Mouse (Mus musculus) CH12.LX (cell line): ENCODE data around the gene Srcin1.

Source experiments
- CHD1 ChIP-seq: IDR thresholded peaks from 2 replicates; pipeline ENCODE4 v1.6.1; 2012; ENCODE audit warnings: low read depth, low read length, improper control_type of control experiment, inconsistent platforms
- CHD2 ChIP-seq: IDR thresholded peaks from 2 replicates; pipeline ENCODE4 v1.6.1; 2011; ENCODE audit warnings: low read length, improper control_type of control experiment
- CTCF ChIP-seq, 2 experiments: IDR thresholded peaks in 1 of 2; conservative IDR thresholded peaks in 1 of 2; 2 replicates each; pipeline ENCODE4 v1.5.1; 2011 to 2012; ENCODE audit warnings: low read depth in 2 of 2, low read length in 2 of 2, improper control_type of control experiment in 1 of 2, inconsistent platforms in 1 of 2, mild to moderate bottlenecking in 1 of 2, moderate library complexity in 1 of 2
- GABPA ChIP-seq: IDR thresholded peaks from 2 replicates; pipeline ENCODE4 v1.6.1; 2012; ENCODE audit warnings: low read depth, low read length, improper control_type of control experiment, inconsistent platforms; ENCODE audit not compliant: insufficient replicate concordance
- POLR2A ChIP-seq: IDR thresholded peaks from 2 replicates; pipeline ENCODE4 v1.6.1; 2011; ENCODE audit warnings: low read depth, mild to moderate bottlenecking, improper control_type of control experiment, low read length
- POLR2AphosphoS2 ChIP-seq: IDR thresholded peaks from 2 replicates; pipeline ENCODE4 v1.6.1; 2011; ENCODE audit warnings: low read depth, low read length, improper control_type of control experiment
- TBP ChIP-seq: conservative IDR thresholded peaks from 2 replicates; pipeline ENCODE4 v1.6.1; 2011; ENCODE audit warnings: low read depth, low read length, improper control_type of control experiment
- USF2 ChIP-seq: conservative IDR thresholded peaks from 2 replicates; pipeline ENCODE4 v1.6.1; 2011; ENCODE audit warnings: low read depth, low read length, improper control_type of control experiment

DNA sequence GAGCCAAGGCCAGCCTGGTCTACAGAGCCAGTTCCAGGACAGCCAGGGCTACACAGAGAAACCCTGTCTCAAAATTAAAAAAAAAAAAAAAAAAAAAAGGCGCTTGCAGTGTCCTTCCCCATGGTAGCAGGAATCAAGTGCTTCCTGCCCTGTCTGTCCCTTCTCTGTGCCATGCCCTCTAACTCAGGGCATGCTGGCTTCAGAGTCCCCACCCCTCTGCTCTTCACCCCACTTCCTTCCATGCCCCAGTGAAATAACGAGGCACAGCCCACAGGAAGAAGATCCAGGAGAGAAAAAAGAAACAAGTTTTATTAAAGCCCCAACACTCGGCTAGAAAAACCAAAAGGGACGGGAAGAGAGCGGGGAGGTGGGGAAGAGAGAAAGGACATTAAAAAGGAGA lies 66.9 kb downstream of the Srcin1 start:
- no peak for TF ChIP-seq CHD1
- no peak for TF ChIP-seq GABPA
- TF ChIP-seq CTCF (conservative IDR thresholded peaks at IDR 0.05 in 1 of 2, IDR thresholded peaks at IDR 0.05 in 1 of 2; ENCODE audit: low read depth in 2 of 2, low read length in 2 of 2): no peak
- TF ChIP-seq POLR2AphosphoS2: no peak
- TF ChIP-seq TBP: no peak
- TF ChIP-seq CHD2: no peak
- TF ChIP-seq POLR2A: no peak
- TF ChIP-seq USF2: no peak
